12 mouse cellular contexts compared by ENCODE assay signal in genomic region chr6:38704264-38704984, GRCm38 (mm10). TPM values are rescaled to one million over a fixed set of nuclear protein-coding genes. Genes with fewer than 3 reads are reported as not detected.
DNase-seq lines count a peak whose midpoint lies in the region; ATAC-seq and TF ChIP-seq lines count a peak whose summit lies in the region.
"Had no signal": no experiment of that assay in that cellular context is flagged by ENCODE, and none has a peak within 500 bp of the region (broad histone marks: within the 10 kb centered on the region; RNA-seq: fewer than 3 reads in every experiment).

No protein-coding gene starts in this region.

- TF ChIP-seq CTCF in heart, adult 2 months (IDR thresholded peaks at IDR 0.05), result no peak
- no peak for TF ChIP-seq CTCF in thymus, adult 2 months (IDR thresholded peaks at IDR 0.05; ENCODE audit: borderline replicate concordance, control insufficient read depth, extremely low read depth, insufficient read depth, low read length, poor library complexity)

- no peaks in the 10 kb centered on the region for H3K79me2 ChIP-seq in heart, adult 2 months (replicated peaks; ENCODE audit: control insufficient read depth, insufficient read depth, low read length)

- H3K4me1 ChIP-seq in kidney, embryonic 15.5 days, result peaks cover 5% of the 10 kb centered on the region; the same call in 1 of the 2 replicates
- peaks cover 4% of the 10 kb centered on the region for H3K4me1 ChIP-seq in heart, adult 2 months (ENCODE audit: control insufficient read depth, insufficient read depth, low read length)
- H3K4me1 ChIP-seq in heart, embryonic 16.5 days (ENCODE audit: control insufficient read depth, insufficient read depth, low read length), result peaks cover 26% of the 10 kb centered on the region
- H3K4me1 ChIP-seq in liver, embryonic 13.5 days (replicated peaks), result 0 out of 2 replicates have a peak, but pooled peaks cover 2% of the 10 kb centered on the region
- H3K4me1 ChIP-seq in thymus, adult 2 months (replicated peaks; ENCODE audit: control insufficient read depth, insufficient read depth, low read length), result no peaks in the 10 kb centered on the region
- peaks cover 31% of the 10 kb centered on the region for H3K4me1 ChIP-seq in embryonic facial prominence, embryonic 10.5 days
- H3K4me1 ChIP-seq: midbrain, embryonic 15.5 days had no signal

- no peak for TF ChIP-seq POLR2A in heart, adult 2 months (IDR thresholded peaks at IDR 0.05; ENCODE audit: insufficient read depth, low read depth, low read length)
- no peak for TF ChIP-seq POLR2A in thymus, adult 2 months (IDR thresholded peaks at IDR 0.05; ENCODE audit: control insufficient read depth, extremely low read depth, insufficient read depth, low read length, poor library complexity)

- H3K4me3 ChIP-seq in kidney, embryonic 15.5 days (replicated peaks), result no peak overlapping the region
- H3K4me3 ChIP-seq in heart, adult 2 months, result no peak overlapping the region
- H3K4me3 ChIP-seq in heart, embryonic 16.5 days (ENCODE audit: low read length), result no peak overlapping the region
- no peak overlapping the region for H3K4me3 ChIP-seq in liver, embryonic 13.5 days (replicated peaks)
- no peak overlapping the region for H3K4me3 ChIP-seq in thymus, adult 2 months (ENCODE audit: control insufficient read depth, insufficient read depth, low read length)
- H3K4me3 ChIP-seq in embryonic facial prominence, embryonic 10.5 days, result no peak overlapping the region
- H3K4me3 ChIP-seq: limb, embryonic 13.5 days; midbrain, embryonic 15.5 days had no signal

- no peak overlapping the region for H3K9ac ChIP-seq in kidney, embryonic 15.5 days
- H3K9ac ChIP-seq in heart, adult 2 months (ENCODE audit: low read depth, low read length), result no peak overlapping the region
- peak overlapping the region; percentile 26; the same call in 1 of the 2 replicates for H3K9ac ChIP-seq in heart, embryonic 16.5 days (ENCODE audit: low read length)
- H3K9ac ChIP-seq in liver, embryonic 13.5 days, result no peak overlapping the region
- H3K9ac ChIP-seq: limb, embryonic 13.5 days; midbrain, embryonic 15.5 days had no signal

- H3K36me3 ChIP-seq in kidney, embryonic 15.5 days, result peaks cover 91% of the 10 kb centered on the region
- no peaks in the 10 kb centered on the region for H3K36me3 ChIP-seq in heart, adult 2 months (ENCODE audit: control insufficient read depth, insufficient read depth, low read length)
- peaks cover 3% of the 10 kb centered on the region; the same call in 1 of the 2 replicates for H3K36me3 ChIP-seq in heart, embryonic 16.5 days (ENCODE audit: control insufficient read depth, insufficient read depth)
- peaks cover 96% of the 10 kb centered on the region for H3K36me3 ChIP-seq in liver, embryonic 13.5 days
- no peaks in the 10 kb centered on the region for H3K36me3 ChIP-seq in thymus, adult 2 months (ENCODE audit: control insufficient read depth, insufficient read depth, low read length)
- H3K36me3 ChIP-seq in embryonic facial prominence, embryonic 10.5 days (replicated peaks), result peaks cover 96% of the 10 kb centered on the region

- no peak overlapping the region for H3K4me2 ChIP-seq in kidney, embryonic 15.5 days
- H3K4me2 ChIP-seq in heart, embryonic 16.5 days (ENCODE audit: low read depth, low read length), result peak overlapping the region; percentile 9; the same call in 1 of the 2 replicates
- H3K4me2 ChIP-seq in liver, embryonic 13.5 days, result no peak overlapping the region
- H3K4me2 ChIP-seq: limb, embryonic 13.5 days; midbrain, embryonic 15.5 days had no signal

- intact Hi-C loops in heart, adult 2 months (cut with DNase I), result no loop called here

- WGBS in kidney, embryonic 15.5 days, result 73% methylated on average over 7 of the region's 7 CpGs
- WGBS in heart, adult 2 months, result 55% methylated on average over 7 of the region's 7 CpGs
- 43% methylated on average over 7 of the region's 7 CpGs for WGBS in heart, embryonic 16.5 days
- WGBS in liver, embryonic 13.5 days (ENCODE audit: insufficient replicate concordance), result 84% methylated on average over 7 of the region's 7 CpGs
- 85% methylated on average over 7 of the region's 7 CpGs for WGBS in thymus, adult 2 months
- WGBS in embryonic facial prominence, embryonic 10.5 days, result 87% methylated on average over 7 of the region's 7 CpGs

- H3K27ac ChIP-seq in kidney, embryonic 15.5 days, result no peak overlapping the region
- H3K27ac ChIP-seq in heart, adult 2 months, result peak overlapping the region; percentile 72
- H3K27ac ChIP-seq in heart, embryonic 16.5 days (ENCODE audit: low read length), result peak overlapping the region; percentile 89
- peak overlapping the region; percentile 15; the same call in 1 of the 2 replicates for H3K27ac ChIP-seq in liver, embryonic 13.5 days
- H3K27ac ChIP-seq in thymus, adult 2 months (ENCODE audit: control insufficient read depth, insufficient read depth, low read length), result no peak overlapping the region
- H3K27ac ChIP-seq in embryonic facial prominence, embryonic 10.5 days (replicated peaks), result no peak overlapping the region
- H3K27ac ChIP-seq: limb, embryonic 13.5 days; midbrain, embryonic 15.5 days had no signal

- DNase-seq in kidney, adult 18-20 months, result peak; percentile 23
- peak; percentile 53 to 66 for DNase-seq in heart, adult 2 months
- no peak for DNase-seq in liver, embryonic 13.5 days
- DNase-seq in spleen, postnatal 36 days (ENCODE audit: low spot score in 2 of 2), result no peak
- no peak for DNase-seq in thymus, adult 2 months
- no peak for DNase-seq in embryonic facial prominence, embryonic 10.5 days (ENCODE audit: low spot score)

- ATAC-seq in kidney, embryonic 15.5 days (replicated peaks; ENCODE audit: low FRiP score), result no peak; the same call in 1 of the 2 replicates
- ATAC-seq in heart, embryonic 16.5 days (replicated peaks; ENCODE audit: extremely low read depth, insufficient read depth, low FRiP score), result peak; percentile 80
- ATAC-seq in liver, embryonic 13.5 days (ENCODE audit: low read depth), result peak; percentile 53

- TF ChIP-seq EP300 in heart, adult 2 months (IDR thresholded peaks at IDR 0.05; ENCODE audit: insufficient read depth, low read depth, low read length), result no peak

- H3K9me3 ChIP-seq in kidney, embryonic 15.5 days (replicated peaks), result no peaks in the 10 kb centered on the region
- H3K9me3 ChIP-seq in heart, embryonic 16.5 days (replicated peaks; ENCODE audit: control insufficient read depth, low read length), result no peaks in the 10 kb centered on the region
- no peaks in the 10 kb centered on the region for H3K9me3 ChIP-seq in liver, embryonic 13.5 days (replicated peaks)
- no peaks in the 10 kb centered on the region for H3K9me3 ChIP-seq in embryonic facial prominence, embryonic 10.5 days
- H3K9me3 ChIP-seq: limb, embryonic 13.5 days; midbrain, embryonic 15.5 days had no signal

- no peaks in the 10 kb centered on the region for H3K27me3 ChIP-seq in kidney, embryonic 15.5 days
- H3K27me3 ChIP-seq in heart, adult 2 months (ENCODE audit: control insufficient read depth, insufficient read depth, low read length), result no peaks in the 10 kb centered on the region
- H3K27me3 ChIP-seq in heart, embryonic 16.5 days (ENCODE audit: control insufficient read depth, insufficient read depth, low read length), result no peaks in the 10 kb centered on the region
- H3K27me3 ChIP-seq in liver, embryonic 13.5 days, result no peaks in the 10 kb centered on the region
- no peaks in the 10 kb centered on the region for H3K27me3 ChIP-seq in thymus, adult 2 months (ENCODE audit: control insufficient read depth, insufficient read depth, low read length)
- H3K27me3 ChIP-seq in embryonic facial prominence, embryonic 10.5 days (replicated peaks; ENCODE audit: low read depth, poor library complexity, severe bottlenecking), result no peaks in the 10 kb centered on the region
- H3K27me3 ChIP-seq: CH12.LX; limb, embryonic 13.5 days; midbrain, embryonic 15.5 days had no signal

RNA-seq across cellular contexts. Expression of gene Clec2l, which starts 41.6 kb away (rescaled TPM):
- 1.1 TPM in 2 replicates for polyA plus RNA-seq in kidney, embryonic 15.5 days (2015; fragmentation: Nextera tagmentation; extraction: Ambion mirVana)
- under 1 TPM; 0.52 to 0.84 TPM for total RNA-seq in heart, adult 2 months (2021)
- 5.9 and 6.7 TPM in 2 replicates for polyA plus RNA-seq in heart, adult 2 months (2012; rRNA removed)
- polyA plus RNA-seq in heart, embryonic 16.5 days (2015; fragmentation: Nextera tagmentation; extraction: Ambion mirVana), result 0.71 and 0.87 TPM in 2 replicates
- 0.09 TPM in 1 of 2 replicates, not detected in the other for polyA plus RNA-seq in liver, embryonic 13.5 days (2015; fragmentation: Nextera tagmentation; extraction: Ambion mirVana)
- 0.67 and 0.93 TPM in 2 replicates for polyA plus RNA-seq in thymus, adult 2 months (2012; rRNA removed)
- 0.82 and 0.97 TPM in 2 replicates for polyA plus RNA-seq in embryonic facial prominence, embryonic 10.5 days (2016; fragmentation: Nextera tagmentation; extraction: Ambion mirVana)
- total RNA-seq: neutrophil, adult 5-6 weeks had no signal

Comparison
In these comparisons a context has a peak if more than half of its experiments do, and no peak if none do; other contexts are left out.
1. DNase-seq: peak in kidney, adult 18-20 months (single experiment) and heart, adult 2 months (2 of 2); none in liver, embryonic 13.5 days (single experiment), spleen, postnatal 36 days (0 of 2), thymus, adult 2 months (single experiment) and embryonic facial prominence, embryonic 10.5 days (single experiment).
2. H3K27ac ChIP-seq: peak in heart, adult 2 months (single experiment), heart, embryonic 16.5 days (single experiment) and liver, embryonic 13.5 days (single experiment); none in kidney, embryonic 15.5 days (single experiment), thymus, adult 2 months (single experiment) and embryonic facial prominence, embryonic 10.5 days (single experiment).